Mouse (Mus musculus) forebrain, embryonic 10.5 days (tissue): ENCODE measurements around the gene Dnaaf3. TPM values are rescaled to one million over a fixed set of nuclear protein-coding genes. Genes with fewer than 3 reads are reported as not detected.
"Not testable (repeated sequence)": the region's sequence is repeated elsewhere in the genome, so short reads cannot be mapped to it uniquely, and the experiment has no call there.

Experiments used
- DNase-seq: peaks from one replicate; pipeline ENCODE4 v3.0.0-alpha.2; 2017; ENCODE audit warnings: low spot score; ENCODE audit errors: extremely low spot score
- H3K27ac ChIP-seq: fragments of 300-500 bp; sonication (generic); 2 replicates; pipeline ENCODE4 v1.5.1; 2016; ENCODE audit warnings: mild to moderate bottlenecking
- H3K27me3 ChIP-seq: fragments of 300-500 bp; sonication (generic); 2 replicates; pipeline ENCODE4 v1.6.1; 2016; ENCODE audit warnings: mild to moderate bottlenecking; ENCODE audit not compliant: poor library complexity, severe bottlenecking
- H3K36me3 ChIP-seq: fragments of 300-500 bp; sonication (generic); replicated peaks from 2 replicates; pipeline ENCODE4 v1.6.1; 2016; ENCODE audit warnings: mild to moderate bottlenecking, moderate library complexity
- H3K4me1 ChIP-seq: fragments of 300-500 bp; sonication (generic); 2 replicates; pipeline ENCODE4 v1.6.1; 2016
- H3K4me3 ChIP-seq: fragments of 300-500 bp; sonication (generic); 2 replicates; pipeline ENCODE4 v1.5.1; 2016; ENCODE audit warnings: mild to moderate bottlenecking, moderate library complexity
- H3K9me3 ChIP-seq: fragments of 300-500 bp; sonication (generic); 2 replicates; pipeline ENCODE4 v1.6.1; 2016; ENCODE audit warnings: mild to moderate bottlenecking, moderate library complexity
- WGBS: fragments of 180-500 bp; shearing (Covaris S2); methylation state at CpG from one replicate; pipeline ENCODE4 v1.1.7; 2016; 5-methylcytosine and 5-hydroxymethylcytosine counted together
- polyA plus RNA-seq: library from polyadenylated mRNA; unstranded; fragments of >200 nt; fragmentation: Nextera tagmentation; extraction: Ambion mirVana; gene quantifications from 2 replicates; pipeline ENCODE4 v1.2.1, GENCODE M21; 2016

The Dnaaf3 gene
- polyA plus RNA-seq: 2.7 and 3.2 TPM in 2 replicates

DNA sequence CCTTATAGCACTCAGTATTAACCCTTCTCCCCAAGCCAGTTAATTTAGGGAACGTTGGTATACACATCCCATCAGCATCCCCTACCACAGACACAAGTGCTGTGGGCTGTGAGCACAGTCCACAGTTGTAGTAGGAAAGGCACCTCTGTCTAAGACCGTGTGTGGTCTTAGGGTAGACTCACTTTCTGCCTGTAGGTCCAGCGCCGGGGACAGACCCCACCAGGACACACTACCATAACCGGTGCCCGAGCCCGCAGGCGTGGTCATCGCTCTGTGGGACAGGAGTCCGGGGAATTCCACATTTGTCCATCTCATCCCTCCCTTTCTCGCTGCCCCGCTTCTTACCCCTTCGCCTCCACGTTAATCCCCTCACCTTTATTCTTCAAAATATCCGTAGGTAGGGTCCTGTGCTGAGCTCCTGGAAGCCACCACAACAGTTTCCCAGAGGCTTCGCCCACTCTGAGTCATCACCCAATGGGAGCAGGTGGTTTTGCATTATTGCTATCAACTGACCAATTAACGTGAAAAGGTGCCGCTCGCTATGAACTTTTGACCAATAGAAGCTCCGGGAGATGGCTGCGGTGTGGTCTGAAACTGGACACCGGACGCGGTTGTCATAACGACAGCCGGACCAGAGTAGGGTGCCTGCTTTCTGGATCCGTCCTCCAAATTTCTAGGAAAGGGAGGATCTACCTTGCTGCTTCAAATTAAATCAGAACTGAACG lies at the start of gene Dnaaf3:
Gene Dnaaf3 (minus strand): TSS at position 449 of the 725 bp plus-strand sequence.
- Histone ChIP-seq H3K4me3 (peak within 1 kb of the TSS; percentile 62), H3K36me3 (no peaks in the 10 kb centered on the region), H3K4me1 (peaks cover 24% of the 10 kb centered on the region), H3K27ac (peak within 1 kb of the TSS; percentile 65; the same call in 1 of the 2 replicates), H3K27me3 (peaks cover 40% of the 10 kb centered on the region), H3K9me3 (no peaks in the 10 kb centered on the region)
- 3% methylated on average over 28 of the region's 28 CpGs for WGBS
- peak; percentile 88 for DNase-seq

DNA sequence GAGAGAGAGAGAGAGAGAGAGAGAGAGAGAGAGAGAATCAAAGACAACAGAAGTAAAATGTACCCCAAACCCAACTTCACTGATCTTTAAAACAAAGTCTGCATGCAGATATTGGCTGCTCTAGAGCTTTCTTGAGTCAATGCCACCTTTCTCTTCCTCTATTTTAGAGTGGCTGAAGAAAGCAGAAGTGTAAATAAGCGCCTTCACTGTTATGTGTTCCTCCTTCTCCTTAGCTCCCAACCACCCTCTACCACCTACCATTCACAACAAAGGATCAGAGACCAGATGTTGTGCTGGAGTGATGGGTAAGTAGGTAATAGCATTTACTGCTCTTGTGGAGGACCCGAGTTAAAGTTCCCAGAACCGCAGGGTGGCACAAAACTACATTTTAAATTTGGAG lies 49.2 kb upstream of the Dnaaf3 start:
- H3K27me3 ChIP-seq, H3K27ac ChIP-seq, H3K4me3 ChIP-seq, H3K36me3 ChIP-seq, H3K4me1 ChIP-seq, H3K9me3 ChIP-seq, DNase-seq: not testable (repeated sequence)
- WGBS: 92% methylated on average over 3 of the region's 3 CpGs

DNA sequence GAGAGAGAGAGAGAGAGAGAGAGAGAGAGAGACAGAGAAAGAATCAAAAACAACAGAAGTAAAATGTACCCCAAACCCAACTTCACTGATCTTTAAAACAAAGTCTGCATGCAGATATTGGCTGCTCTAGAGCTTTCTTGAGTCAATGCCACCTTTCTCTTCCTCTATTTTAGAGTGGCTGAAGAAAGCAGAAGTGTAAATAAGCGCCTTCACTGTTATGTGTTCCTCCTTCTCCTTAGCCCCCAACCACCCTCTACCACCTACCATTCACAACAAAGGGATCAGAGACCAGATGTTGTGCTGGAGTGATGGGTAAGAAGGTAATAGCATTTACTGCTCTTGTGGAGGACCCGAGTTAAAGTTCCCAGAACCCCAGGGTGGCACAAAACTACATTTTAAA lies 40.1 kb upstream of the Dnaaf3 start:
- H3K9me3 ChIP-seq, H3K4me1 ChIP-seq, H3K36me3 ChIP-seq, H3K27ac ChIP-seq, H3K4me3 ChIP-seq, H3K27me3 ChIP-seq, DNase-seq: not testable (repeated sequence)
- 73% methylated on average over 2 of the region's 2 CpGs for WGBS

DNA sequence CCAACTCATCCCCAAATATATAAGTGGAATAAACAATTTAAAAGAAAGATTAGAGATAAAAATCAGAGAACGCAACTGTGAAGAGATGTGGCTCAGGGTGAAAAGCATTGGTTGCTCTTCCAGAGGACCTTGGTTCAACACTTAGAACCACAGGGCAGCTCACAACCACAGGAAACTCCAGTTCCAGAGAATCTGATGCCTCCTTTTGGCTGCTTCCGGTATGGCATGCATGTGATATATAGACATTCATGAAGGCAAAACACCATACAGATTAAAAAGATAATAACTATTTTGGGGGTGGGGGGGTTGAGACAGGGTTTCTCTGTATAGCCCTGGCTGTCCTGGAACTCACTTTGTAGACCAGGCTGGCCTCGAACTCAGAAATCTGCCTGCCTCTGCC lies 30.4 kb upstream of the Dnaaf3 start:
- DNase-seq: no peak
- Histone ChIP-seq H3K4me3 (no peak overlapping the region), H3K36me3 (no peaks in the 10 kb centered on the region), H3K27me3 (no peaks in the 10 kb centered on the region), H3K27ac (no peak overlapping the region), H3K9me3 (no peaks in the 10 kb centered on the region), H3K4me1 (no peaks in the 10 kb centered on the region)
- WGBS: 92% methylated on average over 3 of the region's 3 CpGs

DNA sequence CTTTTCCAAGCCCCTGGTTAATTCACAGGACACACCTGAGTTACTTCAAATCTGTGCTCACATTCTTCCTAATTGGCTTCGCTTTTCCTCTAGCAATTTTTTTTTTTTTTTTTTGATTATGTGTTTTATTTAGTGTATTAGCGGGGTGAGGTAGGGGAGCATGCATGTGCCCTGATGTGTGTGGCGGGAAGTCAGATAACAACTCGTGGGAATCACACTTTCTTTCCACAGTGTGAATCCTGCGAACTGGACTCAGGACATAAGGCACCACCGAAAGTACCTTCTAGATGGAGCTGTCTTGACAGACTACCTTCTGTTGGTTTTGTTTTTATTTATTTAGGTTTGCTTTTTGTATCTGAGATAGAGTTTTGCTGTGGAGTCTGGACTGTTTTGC lies 24.9 kb upstream of the Dnaaf3 start:
- no peak for DNase-seq
- no peaks in the 10 kb centered on the region for H3K36me3 ChIP-seq
- H3K9me3 ChIP-seq: no peaks in the 10 kb centered on the region
- H3K4me1 ChIP-seq: no peaks in the 10 kb centered on the region
- no peak overlapping the region for H3K4me3 ChIP-seq
- WGBS: 73% methylated on average over 6 of the region's 6 CpGs
- H3K27ac ChIP-seq: no peak overlapping the region
- no peaks in the 10 kb centered on the region for H3K27me3 ChIP-seq

DNA sequence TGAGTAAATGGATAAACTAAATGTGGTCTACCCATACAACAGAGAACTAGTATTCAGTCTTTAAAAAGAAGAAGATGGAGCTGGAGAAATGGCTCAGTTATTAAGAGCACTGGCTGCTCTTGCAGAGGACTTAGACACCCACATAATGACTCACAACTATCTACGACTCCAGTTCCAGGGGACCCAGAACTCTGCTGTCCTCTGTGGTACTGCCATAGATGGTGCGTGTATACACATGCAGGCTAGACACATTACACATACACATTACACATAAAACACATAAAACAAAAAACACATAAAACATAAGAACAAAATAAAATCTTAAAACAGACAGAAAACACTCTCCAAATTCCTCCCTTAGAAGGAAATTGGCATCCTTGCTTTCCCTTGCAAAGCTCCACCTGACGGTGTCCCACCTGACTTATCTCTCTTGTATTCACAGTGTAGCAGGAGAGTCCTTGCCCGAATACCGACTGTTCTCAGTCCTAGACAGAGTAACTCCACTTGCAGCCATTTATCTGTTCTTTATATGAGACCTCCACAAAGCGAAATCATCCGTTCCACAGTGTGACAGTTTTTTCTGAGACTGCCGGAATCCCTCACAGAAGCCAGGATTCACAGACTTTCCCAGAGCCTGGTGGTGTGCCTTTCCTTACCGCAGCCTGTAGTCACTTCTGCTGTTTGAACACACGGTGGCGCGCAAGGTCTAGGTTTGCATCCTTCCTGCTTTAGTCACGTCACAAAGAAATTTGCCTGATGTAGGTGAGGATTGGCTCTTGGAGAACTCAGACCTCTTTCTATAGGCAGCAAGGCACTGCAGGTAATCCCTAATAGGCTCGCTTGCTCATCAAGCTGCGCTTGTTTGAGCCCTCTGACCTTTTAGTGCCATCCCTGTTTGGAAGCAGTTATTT lies 24.3 kb upstream of the Dnaaf3 start:
- Histone ChIP-seq H3K27ac (no peak overlapping the region), H3K36me3 (no peaks in the 10 kb centered on the region), H3K27me3 (no peaks in the 10 kb centered on the region), H3K4me1 (no peaks in the 10 kb centered on the region), H3K4me3 (no peak overlapping the region), H3K9me3 (no peaks in the 10 kb centered on the region)
- WGBS: 26% methylated on average over 15 of the region's 15 CpGs
- DNase-seq: peak; percentile 83

DNA sequence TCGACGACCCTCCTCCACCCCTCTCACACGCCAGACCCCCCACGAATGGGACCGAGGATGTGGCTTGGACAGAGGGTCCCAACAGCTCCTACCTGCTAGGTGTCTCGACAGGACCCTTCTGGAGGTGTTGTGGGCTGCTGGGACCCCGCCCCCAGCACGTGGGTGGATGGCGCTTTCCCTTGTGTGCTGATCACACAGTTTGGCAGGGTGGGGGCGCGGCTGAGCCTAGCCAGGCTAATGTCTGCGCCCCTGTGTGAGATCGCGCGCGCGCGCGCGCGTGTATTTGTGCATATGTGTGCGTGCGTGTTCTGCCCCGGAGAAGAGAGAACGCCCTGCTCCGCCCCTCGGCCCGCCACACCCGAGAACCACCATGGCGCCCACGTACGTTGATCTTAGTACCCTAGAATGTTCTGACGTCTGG lies 15.0 kb upstream of the Dnaaf3 start, which contains the start of gene Syt5:
Gene Syt5 (minus strand): TSS at position 321 of the 421 bp plus-strand sequence.
- peaks cover 16% of the 10 kb centered on the region for H3K27me3 ChIP-seq
- H3K27ac ChIP-seq: peak within 1 kb of the TSS; percentile 77
- WGBS: 11% methylated on average over 33 of the region's 33 CpGs

DNA sequence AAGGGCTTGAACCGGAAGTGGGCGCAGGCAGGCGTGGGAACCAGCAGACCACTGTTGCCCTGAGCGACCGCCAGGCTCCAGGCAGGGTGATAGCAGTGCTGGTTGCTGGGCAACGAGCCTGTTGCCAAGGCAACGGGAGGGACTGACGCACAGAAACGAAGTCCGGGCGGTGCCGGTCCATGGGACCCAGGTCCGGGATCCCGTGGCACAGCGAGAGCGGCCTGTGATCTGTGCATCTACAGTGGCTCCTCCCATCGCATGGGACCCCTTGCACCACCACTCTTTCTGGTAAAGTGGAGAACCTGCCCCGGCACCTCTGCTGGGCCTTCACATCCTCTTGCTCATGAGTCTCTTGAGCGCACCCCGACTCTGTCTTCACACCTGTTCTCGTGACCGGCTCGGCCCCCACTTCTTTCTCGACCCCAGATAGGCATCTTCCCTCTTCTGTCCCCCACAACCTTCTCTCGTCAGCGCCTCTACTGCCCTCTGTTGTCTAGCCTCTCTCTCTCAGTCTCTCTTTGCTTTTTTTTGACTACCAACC lies 14.4 kb upstream of the Dnaaf3 start:
- Histone ChIP-seq H3K4me1 (peaks cover 17% of the 10 kb centered on the region), H3K36me3 (no peaks in the 10 kb centered on the region), H3K9me3 (no peaks in the 10 kb centered on the region), H3K27me3 (peaks cover 16% of the 10 kb centered on the region), H3K4me3 (peak overlapping the region; percentile 56), H3K27ac (peak overlapping the region; percentile 77)
- WGBS: under 1% methylated on average over 26 of the region's 26 CpGs
- DNase-seq: peak; percentile 87

More for the DNA sequence above, 15.0 kb upstream of the Dnaaf3 start, which contains the start of gene Syt5:
- Histone ChIP-seq H3K36me3 (no peaks in the 10 kb centered on the region), H3K4me3 (peak within 1 kb of the TSS; percentile 56), H3K9me3 (no peaks in the 10 kb centered on the region), H3K4me1 (peaks cover 17% of the 10 kb centered on the region)
- no peak for DNase-seq

DNA sequence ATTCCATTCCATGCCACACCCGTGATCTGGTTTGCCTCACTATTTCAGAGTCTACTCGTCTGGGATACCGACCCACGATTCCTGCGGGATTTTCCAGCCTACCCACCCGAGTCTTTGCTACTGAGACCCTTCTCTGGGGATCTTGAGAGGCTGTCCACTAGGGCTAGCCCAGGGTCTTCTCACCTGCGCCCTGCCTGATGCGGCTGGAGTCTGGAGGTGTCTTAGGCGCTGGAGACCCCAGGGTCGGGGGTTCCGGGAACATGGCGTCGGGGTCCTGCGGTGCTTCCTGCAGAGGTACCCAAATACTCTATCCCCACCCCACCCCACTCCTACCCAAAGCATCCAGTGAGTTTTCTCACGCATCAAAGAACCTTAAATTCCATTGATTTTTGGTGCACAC lies 13.8 kb upstream of the Dnaaf3 start:
- no peaks in the 10 kb centered on the region for H3K9me3 ChIP-seq
- H3K27ac ChIP-seq: peak overlapping the region; percentile 77
- no peaks in the 10 kb centered on the region for H3K36me3 ChIP-seq
- peak overlapping the region; percentile 56 for H3K4me3 ChIP-seq
- peaks cover 17% of the 10 kb centered on the region for H3K4me1 ChIP-seq
- DNase-seq: no peak
- H3K27me3 ChIP-seq: peaks cover 16% of the 10 kb centered on the region
- WGBS: 78% methylated on average over 15 of the region's 15 CpGs

DNA sequence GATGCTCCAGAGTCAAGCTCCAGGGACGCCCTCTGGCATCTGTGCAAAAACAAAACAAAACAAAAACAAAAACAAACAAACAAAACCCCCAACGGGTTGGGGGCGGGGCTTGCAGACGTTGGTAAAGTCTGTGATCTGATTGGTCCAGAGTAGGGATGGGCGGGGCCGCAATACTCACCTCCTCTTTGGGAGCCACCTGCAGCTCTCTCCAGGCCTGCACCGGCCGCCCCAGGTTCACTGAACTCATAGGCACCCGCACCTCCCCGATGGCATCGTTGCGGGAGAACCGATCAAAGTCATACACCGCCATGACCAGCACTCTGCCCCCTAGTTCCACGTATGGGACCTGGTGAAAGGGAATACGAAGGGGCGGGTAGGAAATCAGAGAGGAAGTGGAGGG lies 9.8 kb upstream of the Dnaaf3 start:
- WGBS: 38% methylated on average over 17 of the region's 17 CpGs

DNA sequence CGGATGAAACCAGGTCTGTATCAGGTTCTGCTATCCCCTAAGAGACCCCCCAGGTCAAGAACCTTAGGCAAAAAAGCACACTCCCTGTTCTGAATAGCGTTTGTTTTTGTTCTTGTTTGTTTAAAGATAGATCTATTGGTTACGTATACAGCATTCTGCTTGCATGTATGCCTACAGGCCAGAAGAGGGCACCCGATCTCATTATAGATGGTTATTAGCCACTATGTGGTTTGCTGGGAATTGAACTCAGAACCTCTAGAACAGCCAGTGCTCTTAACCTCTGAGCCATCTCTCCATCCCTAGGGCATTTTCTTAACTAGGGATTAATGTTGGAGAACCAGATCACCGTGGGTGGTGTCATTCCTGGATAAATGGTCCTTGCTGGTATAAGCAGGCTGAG lies 9.1 kb upstream of the Dnaaf3 start:
- no peak overlapping the region for H3K4me3 ChIP-seq
- H3K36me3 ChIP-seq: no peaks in the 10 kb centered on the region
- 75% methylated on average over 5 of the region's 5 CpGs for whole genome bisulfite sequencing
- H3K9me3 ChIP-seq: no peaks in the 10 kb centered on the region
- no peak overlapping the region for H3K27ac ChIP-seq
- H3K4me1 ChIP-seq: peaks cover 6% of the 10 kb centered on the region
- H3K27me3 ChIP-seq: peaks cover under 1% of the 10 kb centered on the region; the same call in 1 of the 2 replicates
- no peak for DNase-seq

More for the DNA sequence above, 9.8 kb upstream of the Dnaaf3 start:
- no peak for DNase-seq
- H3K4me3 ChIP-seq: no peak overlapping the region
- peaks cover 12% of the 10 kb centered on the region for H3K4me1 ChIP-seq
- no peaks in the 10 kb centered on the region for H3K9me3 ChIP-seq
- H3K27ac ChIP-seq: no peak overlapping the region
- H3K36me3 ChIP-seq: no peaks in the 10 kb centered on the region
- H3K27me3 ChIP-seq: peaks cover 7% of the 10 kb centered on the region

DNA sequence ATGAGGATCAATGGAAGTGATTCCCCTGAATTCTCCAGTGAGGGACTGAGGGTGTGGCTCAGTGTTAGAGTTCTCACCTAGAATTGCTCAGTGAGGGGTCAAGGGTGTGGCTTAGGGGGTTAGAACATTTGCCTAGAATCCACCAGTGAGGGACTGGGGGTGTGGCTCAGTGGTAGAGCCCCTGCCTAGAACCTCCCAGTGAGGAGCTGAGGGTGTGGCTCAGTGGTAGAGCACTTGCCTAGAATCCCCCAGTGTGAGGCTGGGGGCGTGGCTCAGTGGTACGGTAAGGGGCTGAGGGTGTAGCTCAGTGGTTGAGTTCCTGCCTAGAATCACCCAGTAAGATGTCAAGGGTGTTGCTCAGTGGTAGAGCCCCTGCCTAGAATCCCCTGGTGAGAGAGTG lies 6.8 kb upstream of the Dnaaf3 start:
- Histone ChIP-seq H3K36me3 (no peaks in the 10 kb centered on the region), H3K27me3 (no peaks in the 10 kb centered on the region), H3K9me3 (no peaks in the 10 kb centered on the region), H3K4me3 (no peak overlapping the region), H3K4me1 (no peaks in the 10 kb centered on the region), H3K27ac (no peak overlapping the region)
- no peak for DNase-seq
- 68% methylated on average over 2 of the region's 2 CpGs for WGBS
